Mouse (Mus musculus) cerebellum, adult 2 months (tissue): Measurements from ENCODE around the gene Adora2a.
"Not testable (repeated sequence)": the region's sequence is repeated elsewhere in the genome, so short reads cannot be mapped to it uniquely, and the experiment has no call there.

Experiments
- CTCF ChIP-seq: fragments of 200-500 bp; IDR thresholded peaks from 2 replicates; pipeline ENCODE4 v1.5.1; 2011; ENCODE audit warnings: low read depth, mild to moderate bottlenecking, control low read depth, low read length, moderate library complexity, borderline replicate concordance; ENCODE audit not compliant: insufficient read depth
- POLR2A ChIP-seq: fragments of 200-500 bp; IDR thresholded peaks from 2 replicates; pipeline ENCODE4 v1.6.1; 2011; ENCODE audit warnings: low read length, control low read depth, borderline replicate concordance; ENCODE audit not compliant: insufficient read depth

DNA sequence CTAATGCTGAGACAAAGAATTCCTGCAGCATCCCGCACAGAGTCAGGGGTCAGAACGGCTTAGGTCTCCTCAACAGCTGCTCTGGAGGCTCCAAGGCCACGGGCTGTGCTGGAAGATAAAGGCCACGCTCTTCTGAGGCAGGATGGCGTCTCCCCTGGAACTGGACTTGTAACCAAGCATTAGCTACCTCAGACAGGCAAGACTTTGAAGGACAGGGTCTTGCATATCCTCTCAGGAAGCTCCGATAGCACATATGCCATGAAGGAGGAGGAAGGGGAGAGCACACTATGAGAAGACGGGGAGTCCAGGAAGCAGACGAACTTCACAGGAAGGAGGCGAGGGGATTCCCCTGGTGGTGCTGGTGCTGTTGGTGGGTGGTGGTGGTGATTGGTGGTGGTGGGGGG is 37.2 kb downstream of the Adora2a start:
- not testable (repeated sequence) for TF ChIP-seq CTCF, POLR2A
